Mouse (Mus musculus) E14TG2a.4 (cell line): Measurements from ENCODE around the gene Aldh4a1.
A peak's percentile ranks its signal among the peaks of the same experiment; 100 is the strongest.

Experiments
- H3K27me3 ChIP-seq: 2 replicates; pipeline ENCODE4 v1.6.1; 2014; ENCODE audit warnings: low read length, control low read depth; ENCODE audit not compliant: insufficient read depth
- H3K36me3 ChIP-seq: 2 replicates; pipeline ENCODE4 v1.6.1; 2014; ENCODE audit warnings: low read length, control low read depth; ENCODE audit not compliant: insufficient read depth
- H3K4me1 ChIP-seq: replicated peaks from 2 replicates; pipeline ENCODE4 v1.6.1; 2014; ENCODE audit warnings: low read depth, low read length, control low read depth
- H3K4me3 ChIP-seq: replicated peaks from 2 replicates; pipeline ENCODE4 v1.5.1; 2014; ENCODE audit warnings: mild to moderate bottlenecking, low read length
- H3K9me3 ChIP-seq: 2 replicates; pipeline ENCODE4 v1.6.1; 2014; ENCODE audit warnings: low read length, control low read depth
- CTCF ChIP-seq: conservative IDR thresholded peaks from 2 replicates; pipeline ENCODE4 v1.5.1; 2014; ENCODE audit warnings: low read length
- NANOG ChIP-seq: IDR thresholded peaks from 2 replicates; pipeline ENCODE4 v1.6.1; 2014; ENCODE audit warnings: borderline replicate concordance, low read length, mixed read lengths
- POU5F1 ChIP-seq: IDR thresholded peaks from 2 replicates; pipeline ENCODE4 v1.6.1; 2014; ENCODE audit warnings: low read length, borderline replicate concordance

Gene Aldh4a1

DNA sequence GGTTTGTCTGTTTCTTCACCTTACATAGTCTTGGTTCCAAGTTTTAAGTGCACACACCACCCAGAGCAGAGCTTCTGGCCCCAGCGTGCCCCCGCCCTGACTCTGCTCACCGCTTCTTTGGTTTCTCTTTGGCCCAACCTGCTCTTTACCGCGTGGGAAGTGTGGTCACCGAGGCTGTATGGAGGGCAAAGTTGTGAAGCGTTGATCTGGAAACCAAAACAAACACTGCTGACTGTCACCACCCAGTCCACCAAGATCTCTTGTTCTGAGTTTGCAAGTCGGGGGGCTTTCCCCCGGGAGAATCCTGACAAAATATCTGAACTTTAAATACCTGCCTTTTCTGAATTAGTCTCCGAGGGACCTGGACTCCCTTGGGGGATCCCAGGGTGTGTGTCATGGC, 43.7 kb upstream of the Aldh4a1 start:
- H3K4me3 ChIP-seq = no peak overlapping the region
- TF ChIP-seq NANOG (no peak), POU5F1 (no peak), CTCF (no peak)
- H3K36me3 ChIP-seq = no peaks in the 10 kb centered on the region
- H3K27me3 ChIP-seq = peaks cover 29% of the 10 kb centered on the region
- H3K9me3 ChIP-seq = no peaks in the 10 kb centered on the region
- peaks cover 74% of the 10 kb centered on the region for H3K4me1 ChIP-seq

DNA sequence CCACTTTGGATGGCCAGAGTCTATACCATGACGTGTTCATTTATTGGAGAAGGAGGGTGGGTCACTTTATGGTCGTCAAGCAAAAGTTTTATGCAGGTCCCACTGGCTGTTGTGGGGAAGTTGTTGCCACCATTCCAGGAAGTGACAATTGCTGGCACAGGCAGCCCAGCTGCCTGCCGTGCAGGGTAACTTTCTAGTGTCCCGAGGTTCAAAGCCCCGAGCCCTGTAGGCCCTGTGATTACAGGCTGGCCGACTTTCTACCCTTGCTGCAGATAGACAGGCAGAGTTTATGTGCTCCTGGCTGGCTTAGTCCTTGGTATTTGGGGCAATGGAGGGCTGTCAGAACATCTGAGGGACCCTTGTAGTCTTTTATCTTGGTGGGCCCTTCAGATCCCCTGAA, 43.2 kb upstream of the Aldh4a1 start:
- no peak for TF ChIP-seq CTCF
- no peak for TF ChIP-seq POU5F1
- H3K27me3 ChIP-seq = peaks cover 29% of the 10 kb centered on the region
- no peaks in the 10 kb centered on the region for H3K9me3 ChIP-seq
- H3K4me1 ChIP-seq = peaks cover 77% of the 10 kb centered on the region
- no peaks in the 10 kb centered on the region for H3K36me3 ChIP-seq
- no peak overlapping the region for H3K4me3 ChIP-seq

DNA sequence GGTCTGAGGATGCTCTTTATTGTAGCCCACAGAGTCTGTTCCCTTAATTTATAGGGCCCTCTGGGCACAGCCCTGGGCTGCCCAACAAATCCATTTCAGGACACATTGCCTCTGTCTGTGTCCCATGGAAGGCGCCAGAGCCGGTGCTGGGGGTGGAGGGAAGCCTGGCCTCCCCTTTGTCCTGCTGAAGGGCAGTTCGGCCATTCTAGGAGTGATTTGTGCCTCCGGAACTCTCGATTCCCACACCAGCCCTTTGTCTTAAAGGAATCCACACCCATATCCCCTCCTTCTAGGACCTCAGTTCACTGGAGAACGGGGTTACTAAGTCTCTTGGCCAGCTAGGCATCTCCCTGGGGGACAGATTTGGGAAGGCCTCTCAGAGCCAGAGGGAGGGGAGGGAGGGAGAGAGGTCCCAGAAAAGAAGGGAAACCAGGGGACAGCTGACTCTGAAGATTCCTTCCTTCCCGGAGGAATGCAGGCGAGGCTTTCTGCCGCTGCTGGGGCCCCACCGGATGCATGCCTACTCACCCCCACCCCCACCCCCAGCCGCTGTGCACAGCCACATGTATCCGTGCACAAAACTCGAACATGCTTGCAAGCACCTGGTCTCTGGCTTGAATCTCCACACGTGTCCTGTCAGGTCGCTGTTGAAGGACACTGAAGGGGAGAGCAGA, 41.9 kb upstream of the Aldh4a1 start:
- Histone ChIP-seq H3K9me3 (no peaks in the 10 kb centered on the region), H3K4me1 (peaks cover 86% of the 10 kb centered on the region), H3K36me3 (no peaks in the 10 kb centered on the region), H3K27me3 (peaks cover 23% of the 10 kb centered on the region), H3K4me3 (peak overlapping the region; percentile 39)
- TF ChIP-seq NANOG = no peak
- TF ChIP-seq POU5F1 = no peak
- TF ChIP-seq CTCF = no peak

DNA sequence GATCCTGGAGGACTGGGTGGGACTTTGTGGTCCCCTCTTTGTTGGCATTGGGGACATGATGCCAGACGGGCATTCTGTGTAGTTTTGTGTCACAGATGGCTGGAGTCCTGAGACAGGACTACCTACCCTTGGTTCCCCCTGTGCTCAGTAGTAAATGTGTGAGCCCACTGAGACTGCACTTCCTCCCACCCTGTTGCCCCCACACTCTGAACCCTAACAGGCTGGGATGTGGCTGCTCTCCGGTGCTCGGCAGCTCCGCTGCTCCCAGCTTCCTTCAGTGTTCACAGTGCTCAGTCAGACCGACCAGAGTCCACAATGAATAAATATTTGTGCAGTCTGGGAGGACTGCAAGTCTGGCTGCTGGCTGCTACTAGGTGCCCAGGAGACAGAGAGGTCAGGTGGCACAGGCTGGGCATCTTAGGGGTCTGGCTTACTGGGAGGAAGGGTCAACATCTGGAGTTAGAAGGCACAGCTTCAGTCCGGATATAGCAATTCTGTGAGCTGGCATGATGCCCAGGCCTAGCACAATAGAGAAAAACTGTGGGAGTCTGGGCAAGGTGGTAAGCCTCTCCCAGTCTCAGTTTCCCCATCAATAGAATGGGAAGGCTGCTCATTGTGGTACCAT, 41.1 kb upstream of the Aldh4a1 start:
- TF ChIP-seq NANOG (no peak), POU5F1 (no peak), CTCF (no peak)
- Histone ChIP-seq H3K4me1 (peaks cover 86% of the 10 kb centered on the region), H3K36me3 (no peaks in the 10 kb centered on the region)

DNA sequence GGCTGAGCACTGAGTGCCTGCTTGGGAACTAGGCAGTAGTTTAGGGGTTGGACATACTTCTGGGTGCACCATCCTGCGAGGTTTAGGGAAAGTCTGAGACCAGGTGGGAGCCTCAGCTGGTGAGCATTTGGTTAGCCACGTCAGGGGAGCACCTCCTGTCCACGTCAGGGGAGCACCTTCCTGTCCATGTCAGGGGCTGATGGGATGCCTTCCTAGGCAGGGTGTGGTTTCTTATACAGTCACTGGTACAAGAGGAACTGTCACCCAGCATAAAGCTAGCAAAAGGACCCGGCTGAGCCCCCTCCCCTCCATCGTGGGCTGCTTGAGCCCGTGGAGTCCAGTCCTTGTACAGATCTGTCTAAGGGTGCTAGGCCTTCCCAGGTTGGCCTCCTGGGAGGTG, 40.3 kb upstream of the Aldh4a1 start:
- Histone ChIP-seq H3K4me3 (no peak overlapping the region), H3K4me1 (peaks cover 87% of the 10 kb centered on the region), H3K36me3 (no peaks in the 10 kb centered on the region), H3K9me3 (no peaks in the 10 kb centered on the region), H3K27me3 (peaks cover 8% of the 10 kb centered on the region)
- TF ChIP-seq POU5F1 = no peak
- no peak for TF ChIP-seq CTCF
- no peak for TF ChIP-seq NANOG

More for the DNA sequence above, 41.1 kb upstream of the Aldh4a1 start:
- no peaks in the 10 kb centered on the region for H3K9me3 ChIP-seq
- H3K4me3 ChIP-seq = peak overlapping the region; percentile 39; the same call in 1 of the 2 replicates
- peaks cover 16% of the 10 kb centered on the region for H3K27me3 ChIP-seq

DNA sequence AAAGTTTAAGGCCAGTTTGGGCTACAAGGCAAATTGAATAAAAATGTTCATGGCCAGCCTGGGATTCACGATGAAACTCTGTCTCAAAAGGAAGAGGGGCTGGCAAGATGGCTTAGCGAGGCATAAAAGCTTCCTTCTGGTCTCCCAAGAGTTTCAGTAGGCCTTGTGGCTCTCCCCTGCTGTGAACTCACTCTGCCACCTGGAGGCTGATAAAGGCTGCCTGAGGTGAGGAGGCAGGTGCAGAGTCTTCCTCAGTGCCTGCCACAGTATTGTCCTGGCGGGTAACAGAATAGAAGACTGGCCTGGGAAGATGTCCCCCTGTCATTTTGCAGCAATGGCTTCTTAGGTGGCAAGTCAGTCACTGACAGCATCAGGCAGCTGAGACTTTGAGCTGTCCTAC, 39.8 kb upstream of the Aldh4a1 start:
- TF ChIP-seq NANOG (no peak), POU5F1 (no peak), CTCF (no peak)
- H3K4me3 ChIP-seq = no peak overlapping the region
- peaks cover 7% of the 10 kb centered on the region for H3K27me3 ChIP-seq
- H3K9me3 ChIP-seq = no peaks in the 10 kb centered on the region
- H3K4me1 ChIP-seq = peaks cover 93% of the 10 kb centered on the region
- no peaks in the 10 kb centered on the region for H3K36me3 ChIP-seq

DNA sequence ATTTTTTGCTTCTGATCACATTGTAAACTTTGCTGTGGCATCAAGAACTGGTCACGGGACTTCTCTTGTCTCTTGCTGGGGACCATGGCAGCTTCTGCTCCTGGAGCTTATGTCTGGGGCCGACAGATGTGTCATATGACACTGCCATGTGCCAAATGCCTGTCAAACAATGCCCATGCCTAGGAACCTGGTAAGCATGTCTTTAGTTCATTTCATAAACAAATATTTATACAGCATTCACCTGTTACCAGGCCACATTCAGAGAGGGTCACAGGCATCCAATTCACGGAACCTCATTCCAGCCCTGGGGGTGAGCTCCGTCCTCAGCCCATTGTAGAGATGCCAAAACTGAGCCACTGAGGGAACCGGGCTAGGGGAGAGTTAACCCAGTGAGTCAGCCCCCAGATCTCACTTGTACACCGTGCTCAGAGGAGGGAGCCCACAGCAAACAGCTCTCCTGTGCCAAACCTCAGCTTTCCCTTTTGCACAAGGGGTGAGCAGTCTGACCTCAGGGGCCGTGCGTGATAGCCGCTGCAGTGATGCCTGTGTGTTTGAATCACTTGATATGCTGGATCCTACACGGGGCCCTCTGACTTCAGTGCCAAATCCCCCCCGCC, 38.9 kb upstream of the Aldh4a1 start:
- Histone ChIP-seq H3K4me3 (no peak overlapping the region), H3K36me3 (no peaks in the 10 kb centered on the region), H3K9me3 (no peaks in the 10 kb centered on the region), H3K4me1 (peaks cover 96% of the 10 kb centered on the region), H3K27me3 (peaks cover 3% of the 10 kb centered on the region; the same call in 1 of the 2 replicates)
- TF ChIP-seq CTCF (no peak), POU5F1 (no peak), NANOG (no peak)

DNA sequence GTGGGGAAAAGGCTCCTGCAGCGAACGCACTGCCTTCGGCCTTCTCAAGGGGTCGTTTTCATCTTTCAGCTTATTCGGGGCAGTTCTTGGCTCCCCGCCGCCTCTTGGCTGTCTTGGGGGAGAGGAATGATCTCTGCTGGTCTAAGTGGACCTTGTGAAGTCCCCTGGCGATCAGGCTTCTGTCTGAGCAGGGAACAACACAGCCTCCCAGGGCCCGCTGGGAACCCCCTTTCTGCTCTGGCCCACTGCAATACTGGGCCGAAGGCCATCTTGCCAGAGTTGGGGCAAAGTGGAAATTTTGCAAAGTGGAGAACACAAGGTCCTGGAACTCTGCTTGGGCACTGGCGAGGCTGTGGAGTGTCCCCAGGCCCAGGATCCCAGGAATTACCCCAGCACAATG, 38.0 kb upstream of the Aldh4a1 start:
- no peak for TF ChIP-seq CTCF
- no peak for TF ChIP-seq NANOG
- no peak for TF ChIP-seq POU5F1
- no peaks in the 10 kb centered on the region for H3K9me3 ChIP-seq
- H3K4me3 ChIP-seq = peak overlapping the region; percentile 23; the same call in 1 of the 2 replicates
- H3K27me3 ChIP-seq = peaks cover under 1% of the 10 kb centered on the region; the same call in 1 of the 2 replicates
- peaks cover 92% of the 10 kb centered on the region for H3K4me1 ChIP-seq
- no peaks in the 10 kb centered on the region for H3K36me3 ChIP-seq
